14 mouse cellular contexts compared by ENCODE assay signal in genomic region chr2:148510008-148510681, GRCm38 (mm10).
DNase-seq lines count a peak whose midpoint lies in the region; ATAC-seq lines count a peak whose summit lies in the region.
"Had no signal": no experiment of that assay in that cellular context is flagged by ENCODE, and none has a peak within 500 bp of the region (broad histone marks: within the 10 kb centered on the region; RNA-seq: fewer than 3 reads in every experiment).

No protein-coding gene starts in this region.

- H3K9me3 ChIP-seq in stomach, embryonic 14.5 days (ENCODE audit: control insufficient read depth, low read depth, low read length) = no peaks in the 10 kb centered on the region
- H3K9me3 ChIP-seq: limb, embryonic 13.5 days had no signal

- H3K4me1 ChIP-seq in stomach, embryonic 14.5 days (ENCODE audit: control insufficient read depth, insufficient read depth, low read length) = 0 out of 2 replicates have a peak, but pooled peaks cover 3% of the 10 kb centered on the region
- H3K4me1 ChIP-seq: limb, embryonic 13.5 days had no signal

- intact Hi-C loops in gastrocnemius, postnatal 14 days (cut with DNase I; ENCODE audit: low total_unique reads) = no loop called here
- intact Hi-C loops in left cerebral cortex, postnatal 25 days (cut with DNase I) = no loop called here
- intact Hi-C loops in left cerebral cortex, postnatal 14 days (cut with DNase I) = no loop called here

- no peaks in the 10 kb centered on the region for H3K27me3 ChIP-seq in stomach, embryonic 14.5 days (ENCODE audit: control insufficient read depth, insufficient read depth, low read length)
- H3K27me3 ChIP-seq: limb, embryonic 13.5 days had no signal

- H3K4me3 ChIP-seq in stomach, embryonic 14.5 days (ENCODE audit: low read depth, low read length) = no peak overlapping the region
- H3K4me3 ChIP-seq: limb, embryonic 13.5 days had no signal

- WGBS in stomach, embryonic 14.5 days = 67% methylated on average over 13 of the region's 13 CpGs

- H3K36me3 ChIP-seq in stomach, embryonic 14.5 days (ENCODE audit: control insufficient read depth, insufficient read depth, low read length) = no peaks in the 10 kb centered on the region
- H3K36me3 ChIP-seq: G1E; limb, embryonic 13.5 days had no signal

- H3K27ac ChIP-seq in stomach, embryonic 14.5 days (ENCODE audit: low read length) = no peak overlapping the region; the same call in 1 of the 2 replicates
- H3K27ac ChIP-seq: limb, embryonic 13.5 days had no signal

- peak; percentile 58; the same call in 1 of the 2 replicates for ATAC-seq in stomach, embryonic 14.5 days (ENCODE audit: insufficient number of reproducible peaks, insufficient read depth, low FRiP score, low read depth)
- ATAC-seq: forebrain, postnatal 0 days had no signal

- peak; percentile 83 for DNase-seq in gastrocnemius, adult 18-20 months (ENCODE audit: low spot score)
- DNase-seq in gastrocnemius, postnatal 14 days = no peak
- peak; percentile 2 to 22 for DNase-seq in left cerebral cortex, postnatal 25 days (ENCODE audit: low spot score in 2 of 2)
- DNase-seq in left cerebral cortex, postnatal 14 days (ENCODE audit: low spot score in 2 of 2) = no peak
- DNase-seq in gastrocnemius, postnatal 25 days = peak; percentile 67
- no peak for DNase-seq in cerebellum, postnatal 36 days
- DNase-seq in cerebellum, adult 9-10 months = no peak
- DNase-seq: B cell, adult 2 months; cerebellum, postnatal 14 days; forebrain, postnatal 0 days; kidney, adult 18-20 months had no signal

- no peak overlapping the region for H3K9ac ChIP-seq in stomach, embryonic 14.5 days (replicated peaks; ENCODE audit: low read depth, low read length)
- H3K9ac ChIP-seq: forebrain, postnatal 0 days; limb, embryonic 13.5 days had no signal

- no peak overlapping the region for H3K4me2 ChIP-seq in stomach, embryonic 14.5 days (replicated peaks; ENCODE audit: low read depth, low read length)
- H3K4me2 ChIP-seq: limb, embryonic 13.5 days had no signal

Comparison
In these comparisons a context has a peak if more than half of its experiments do, and no peak if none do; other contexts are left out.
1. DNase-seq: peak in gastrocnemius, adult 18-20 months (single experiment), left cerebral cortex, postnatal 25 days (2 of 2) and gastrocnemius, postnatal 25 days (single experiment); none in gastrocnemius, postnatal 14 days (single experiment), left cerebral cortex, postnatal 14 days (0 of 2), cerebellum, postnatal 36 days (0 of 2) and cerebellum, adult 9-10 months (single experiment).